Mouse (Mus musculus): Measurements from ENCODE around the gene Plcd4.
A peak's percentile ranks its signal among the peaks of the same experiment; 100 is the strongest.

Gene Plcd4

DNA sequence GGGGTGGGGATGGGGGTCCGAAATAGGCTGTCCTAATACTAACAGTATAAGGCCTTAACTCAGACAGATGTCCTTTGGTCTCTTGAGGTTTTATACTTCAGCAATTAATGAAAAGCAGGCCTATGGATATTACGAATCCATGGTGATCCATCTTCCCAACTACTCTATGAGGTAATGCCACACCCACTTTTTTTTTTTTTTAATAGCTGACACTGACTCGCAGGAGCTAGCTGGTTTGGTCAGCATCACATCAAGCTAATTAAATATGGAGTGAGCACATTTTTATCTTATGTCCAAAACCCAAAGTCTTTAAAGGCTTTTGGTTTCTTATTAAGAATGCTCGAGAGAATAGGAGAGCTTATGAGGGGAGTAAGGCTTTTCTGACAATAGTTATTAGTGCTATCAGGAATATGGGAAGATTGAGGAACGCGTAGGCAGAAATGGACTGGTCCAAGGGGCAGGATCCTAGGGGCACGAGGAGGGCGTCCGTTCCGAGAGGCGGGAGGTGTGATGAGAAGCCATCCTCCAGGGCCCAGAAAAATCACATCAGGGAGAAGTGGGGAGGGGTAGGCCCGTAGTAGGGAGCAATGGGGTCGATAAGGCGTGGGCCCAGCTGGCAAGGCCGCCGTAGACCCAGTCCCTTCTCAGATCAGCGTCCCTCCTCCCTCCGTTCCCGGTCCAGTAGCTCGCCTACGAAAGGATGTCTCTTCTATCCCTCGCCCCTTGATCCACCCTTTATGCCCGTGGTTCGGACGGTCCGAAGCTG lies 58.0 kb downstream of the Plcd4 start:
- no peak for DNase-seq

DNA sequence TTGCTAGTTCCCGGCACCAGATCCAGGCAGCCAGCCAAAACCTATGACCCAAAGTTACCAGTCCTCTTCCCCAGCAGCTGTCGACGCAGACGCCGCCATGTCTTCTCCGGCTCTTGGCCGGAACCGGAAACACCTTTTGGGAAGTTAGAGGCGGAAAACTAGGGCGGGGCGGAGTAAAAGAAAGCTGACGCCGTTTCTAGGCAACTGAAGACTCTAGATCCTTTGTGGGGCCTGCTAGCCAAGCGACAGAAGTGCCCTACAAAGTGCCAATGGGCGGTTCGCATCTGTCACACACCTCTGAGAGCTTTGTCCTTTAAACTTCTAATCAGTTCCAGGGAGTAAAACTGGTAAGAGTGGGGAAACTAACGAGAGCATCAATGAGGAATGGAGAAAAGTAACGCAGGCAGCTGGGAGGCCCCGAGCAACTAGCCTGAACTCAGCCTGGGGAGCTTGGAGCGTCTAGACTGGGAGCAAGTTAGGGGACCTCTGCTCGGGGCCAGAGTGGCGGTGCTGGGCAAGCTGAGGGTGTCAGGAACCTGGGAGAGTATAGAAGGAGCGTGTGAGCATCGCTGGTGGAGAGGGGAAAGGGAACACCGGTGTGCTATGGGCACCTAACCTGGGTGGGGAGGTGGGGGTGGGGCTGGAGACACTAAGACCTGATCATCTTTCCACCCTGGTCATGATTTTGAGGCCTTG lies 58.7 kb downstream of the Plcd4 start, which contains the start of the genes Rnf25 and Stk36:
TSS of gene Rnf25 (minus strand) at position 131 of the 696 bp plus-strand sequence.
TSS of gene Stk36 (plus strand) at position 179 of the 696 bp plus-strand sequence.
- peak; percentile 82 for DNase-seq

All from cerebellum, adult 9-10 months (tissue).